Mouse (Mus musculus): Measurements from ENCODE around the gene Uts2r. TPM values are rescaled to one million over a fixed set of nuclear protein-coding genes. Genes with fewer than 3 reads are reported as not detected.
A peak's percentile ranks its signal among the peaks of the same experiment; 100 is the strongest.

The Uts2r gene
- polyA plus RNA-seq, 1 experiment from 2014 or later, result not detected

- H3K4me1 ChIP-seq (ENCODE audit: control insufficient read depth, insufficient read depth, low read length), result peaks cover 4% of the 10 kb centered on the region; the same call in 1 of the 2 replicates
- peak within 1 kb of the TSS; percentile 79 for H3K9ac ChIP-seq (ENCODE audit: low read length)
- H3K4me2 ChIP-seq (ENCODE audit: low read length), result peak within 1 kb of the TSS; percentile 75
- under 1% methylated on average over 70 of the region's 70 CpGs for WGBS
- H3K36me3 ChIP-seq (ENCODE audit: control insufficient read depth, insufficient read depth, low read length), result peaks cover 9% of the 10 kb centered on the region; the same call in 1 of the 2 replicates
- H3K4me3 ChIP-seq (ENCODE audit: low read depth, low read length), result peak within 1 kb of the TSS; percentile 66
- ATAC-seq (peak; percentile 98), DNase-seq (ENCODE audit: low spot score) (peak; percentile 97)
- no peaks in the 10 kb centered on the region for H3K9me3 ChIP-seq (replicated peaks; ENCODE audit: control insufficient read depth, low read length)
- no peaks in the 10 kb centered on the region for H3K27me3 ChIP-seq (replicated peaks; ENCODE audit: control insufficient read depth, insufficient read depth, low read length)
- peak within 1 kb of the TSS; percentile 85 for H3K27ac ChIP-seq (ENCODE audit: low read depth, low read length)
These were observed 44.3 kb downstream of the Uts2r start, which contains the start of the genes Hexdc and Ogfod3 for GRCm38 (mm10) chr11:121204161-121205006. TSS of gene Hexdc (plus strand) at chr11:121204433. TSS of gene Ogfod3 (minus strand) at chr11:121204711.

Other genes starting within 250 kb of the Uts2r start
- gene Ccdc57, start 227.4 kb upstream of the Uts2r start, polyA plus RNA-seq (2014; fragmentation: Nextera tagmentation; extraction: Ambion mirVana), result 5.0 and 6.5 TPM in 2 replicates
- gene Slc16a3, start 211.8 kb upstream of the Uts2r start, polyA plus RNA-seq (2014; fragmentation: Nextera tagmentation; extraction: Ambion mirVana), result 3.8 and 5.6 TPM in 2 replicates
- gene Csnk1d, start 168.9 kb upstream of the Uts2r start, polyA plus RNA-seq (2014; fragmentation: Nextera tagmentation; extraction: Ambion mirVana), result 51.5 and 59.6 TPM in 2 replicates
- not detected in 2 replicates for gene Cd7, start 120.9 kb upstream of the Uts2r start, polyA plus RNA-seq (2014; fragmentation: Nextera tagmentation; extraction: Ambion mirVana)
- not detected in 2 replicates for gene Sectm1b, start 96.7 kb upstream of the Uts2r start, polyA plus RNA-seq (2014; fragmentation: Nextera tagmentation; extraction: Ambion mirVana)
- gene Sectm1a, start 79.1 kb upstream of the Uts2r start, polyA plus RNA-seq (2014; fragmentation: Nextera tagmentation; extraction: Ambion mirVana), result 0.16 TPM in 1 of 2 replicates, not detected in the other
- gene Tex19.2, start 41.6 kb upstream of the Uts2r start, polyA plus RNA-seq (2014; fragmentation: Nextera tagmentation; extraction: Ambion mirVana), result not detected in 2 replicates
- not detected in 2 replicates for gene Tex19.1, start 14.1 kb upstream of the Uts2r start, polyA plus RNA-seq (2014; fragmentation: Nextera tagmentation; extraction: Ambion mirVana)
- gene Hexdc, start 44.2 kb downstream of the Uts2r start, polyA plus RNA-seq (2014; fragmentation: Nextera tagmentation; extraction: Ambion mirVana), result 11.9 and 14.8 TPM in 2 replicates
- 18.6 and 19.5 TPM in 2 replicates for gene Ogfod3, start 44.4 kb downstream of the Uts2r start, polyA plus RNA-seq (2014; fragmentation: Nextera tagmentation; extraction: Ambion mirVana)
- gene Cybc1, start 69.1 kb downstream of the Uts2r start, polyA plus RNA-seq (2014; fragmentation: Nextera tagmentation; extraction: Ambion mirVana), result 45.3 and 46.0 TPM in 2 replicates
- 89.5 and 90.0 TPM in 2 replicates for gene Narf, start 77.0 kb downstream of the Uts2r start, polyA plus RNA-seq (2014; fragmentation: Nextera tagmentation; extraction: Ambion mirVana)
- 16.4 and 17.8 TPM in 2 replicates for gene Foxk2, start 99.7 kb downstream of the Uts2r start, polyA plus RNA-seq (2014; fragmentation: Nextera tagmentation; extraction: Ambion mirVana)
- gene Wdr45b, start 194.2 kb downstream of the Uts2r start, polyA plus RNA-seq (2014; fragmentation: Nextera tagmentation; extraction: Ambion mirVana), result 114 and 119 TPM in 2 replicates
- 7.2 and 9.0 TPM in 2 replicates for gene Rab40b, start 228.0 kb downstream of the Uts2r start, polyA plus RNA-seq (2014; fragmentation: Nextera tagmentation; extraction: Ambion mirVana)